Mouse (Mus musculus): ENCODE data around the gene Golga2. TPM values are rescaled to one million over a fixed set of nuclear protein-coding genes. Genes with fewer than 3 reads are reported as not detected.

Gene Golga2
- total RNA-seq, 1 experiment from 2014 or later, result 87.7 TPM

- no peak for DNase-seq
These were observed 30.7 kb downstream of the Golga2 start for GRCm38 (mm10) chr2:32317791-32318417.

DNA sequence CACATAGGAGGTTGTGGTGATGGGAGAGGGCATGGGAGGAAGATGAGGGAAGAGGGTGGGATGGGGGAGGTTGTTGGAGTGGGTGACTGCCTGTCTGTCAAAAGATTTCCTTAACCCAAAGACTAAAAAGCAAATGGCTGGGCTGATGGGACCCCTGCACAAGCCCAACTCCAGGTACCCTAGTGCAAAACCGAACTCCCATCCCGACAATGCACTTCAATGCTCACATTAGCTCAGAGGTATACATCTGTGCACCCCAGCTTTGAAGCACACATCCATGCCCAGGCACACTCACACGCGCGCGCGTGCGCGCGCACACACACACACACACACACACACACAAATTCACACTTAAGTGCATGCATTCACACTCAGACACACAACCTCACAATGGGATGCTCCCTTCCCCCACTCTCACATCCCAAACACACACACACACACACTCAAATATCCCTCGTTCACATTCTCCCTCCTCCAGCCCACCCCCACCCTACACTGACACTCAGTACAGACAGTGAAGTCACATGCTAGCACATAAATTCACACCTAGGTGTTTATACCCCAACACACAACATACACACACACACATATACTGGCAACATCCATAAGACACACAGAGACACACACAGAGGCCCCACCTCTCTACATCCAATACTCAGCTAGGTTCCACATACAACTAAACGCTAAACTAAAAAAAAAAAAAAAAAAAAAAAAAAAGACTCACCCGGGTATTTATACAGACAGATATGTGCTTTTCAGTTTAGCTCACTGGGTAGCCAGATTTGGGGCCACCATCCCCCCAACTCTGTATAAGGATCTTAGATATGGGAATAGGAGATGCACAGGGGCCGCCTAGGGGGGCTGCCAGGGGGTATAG lies 31.8 kb downstream of the Golga2 start:
- no peak for DNase-seq

GRCm38 (mm10) chr2:32319586-32320580 lies 32.7 kb downstream of the Golga2 start:
- DNase-seq, result no peak

GRCm38 (mm10) chr2:32320721-32321120 lies 33.5 kb downstream of the Golga2 start:
- DNase-seq, result no peak

- no peak for DNase-seq
These were observed 34.6 kb downstream of the Golga2 start for GRCm38 (mm10) chr2:32321591-32322298.

DNA sequence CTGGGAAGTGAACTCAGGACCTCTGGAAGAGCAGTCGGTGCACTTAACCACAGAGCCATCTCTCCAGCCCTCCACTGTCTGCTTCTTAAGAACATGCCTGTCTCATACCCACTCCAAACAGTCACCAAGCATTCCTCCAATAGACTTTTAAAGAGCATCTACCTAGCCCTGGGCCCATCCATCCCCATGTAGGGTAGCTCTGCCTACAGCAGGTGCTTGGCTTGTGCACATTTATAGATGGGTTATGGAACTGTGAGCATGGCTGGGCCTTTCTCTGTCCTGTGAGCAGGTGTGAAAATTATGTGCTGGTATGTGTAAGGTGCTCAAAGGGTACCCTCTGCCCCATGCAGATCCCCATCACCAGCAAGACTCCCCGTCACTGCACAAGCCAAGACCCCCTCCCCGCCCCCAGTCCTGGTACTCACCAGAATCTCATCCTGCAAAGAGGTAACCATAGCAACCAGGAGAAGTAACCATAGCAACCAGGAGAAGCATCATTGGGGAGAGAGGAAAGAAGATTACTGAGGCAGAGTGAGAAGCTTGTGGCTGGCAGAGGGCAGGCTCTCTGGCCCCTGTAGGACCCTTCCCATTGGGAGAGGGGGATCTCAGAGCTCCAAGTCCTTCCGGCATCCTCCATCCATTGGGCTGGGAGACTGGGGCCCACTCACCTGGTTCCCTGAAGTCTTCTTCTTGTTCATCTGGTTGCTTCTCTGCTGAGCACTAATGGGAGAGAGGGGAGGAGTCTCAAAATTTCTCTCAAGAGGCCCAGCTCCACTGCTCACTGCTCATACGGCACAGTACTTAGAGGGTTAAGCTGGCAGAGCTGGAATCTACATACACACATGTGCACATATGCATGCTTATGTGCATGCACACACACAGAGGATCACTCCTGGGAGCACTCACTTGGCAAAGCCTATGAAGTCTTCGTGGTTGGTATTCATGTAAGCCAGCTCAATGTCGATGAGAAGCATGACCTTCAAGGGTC lies 35.9 kb downstream of the Golga2 start:
- DNase-seq, result no peak

GRCm38 (mm10) chr2:32324322-32324721 lies 37.1 kb downstream of the Golga2 start:
- DNase-seq, result no peak

- no peak for DNase-seq
These were observed 38.2 kb downstream of the Golga2 start for GRCm38 (mm10) chr2:32325342-32325741.

GRCm38 (mm10) chr2:32327200-32327599 lies 40.0 kb downstream of the Golga2 start:
- DNase-seq, result no peak

DNA sequence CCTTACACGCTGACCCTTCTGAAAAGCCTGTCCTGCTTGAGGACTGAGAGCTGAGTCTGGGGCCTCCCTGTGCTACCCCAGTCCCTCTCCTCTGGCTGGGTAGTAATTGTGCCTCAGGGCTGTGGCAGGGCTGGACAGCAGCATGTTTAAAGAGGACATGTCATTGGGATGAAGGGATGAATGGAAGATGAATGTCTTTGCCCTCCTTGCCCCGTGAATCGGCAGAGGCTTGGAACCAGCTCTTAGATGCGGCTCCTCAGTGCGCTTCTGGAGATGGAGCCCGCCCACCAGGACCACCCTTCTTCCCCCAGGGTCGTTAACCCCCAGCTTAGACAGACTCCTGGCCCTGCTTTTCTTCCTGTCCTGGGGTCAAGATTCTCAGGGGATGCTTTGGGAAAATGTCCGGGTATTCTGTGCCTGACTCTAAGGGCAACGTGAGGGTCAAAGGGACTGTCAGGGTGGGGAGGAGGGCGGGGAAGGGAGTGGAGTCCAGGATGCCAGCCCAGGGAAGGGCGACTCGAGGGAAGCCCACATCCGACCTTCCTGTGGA lies 41.8 kb downstream of the Golga2 start:
- no peak for DNase-seq

- DNase-seq, result no peak
These were observed 42.3 kb downstream of the Golga2 start for GRCm38 (mm10) chr2:32329531-32329930.

DNA sequence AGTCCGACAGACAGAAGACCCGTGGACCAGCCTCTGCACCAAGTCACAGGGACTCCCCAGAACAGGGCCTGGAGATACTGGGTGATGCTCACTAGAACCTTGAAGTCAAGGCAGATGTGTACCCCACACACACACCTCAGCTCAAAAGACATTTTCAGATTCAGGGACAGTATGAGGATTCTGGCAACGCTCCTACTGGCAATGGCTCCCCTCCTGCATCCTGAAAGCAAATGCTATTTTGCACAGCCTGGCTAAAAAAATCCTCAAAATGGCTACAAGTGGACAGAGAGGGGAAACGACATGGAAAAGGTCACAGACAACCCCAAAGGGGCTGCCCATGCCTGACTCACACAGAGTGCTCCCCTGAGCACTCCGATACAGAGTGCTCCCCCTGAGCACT lies 45.0 kb downstream of the Golga2 start:
- no peak for DNase-seq

GRCm38 (mm10) chr2:32335888-32336287 lies 48.7 kb downstream of the Golga2 start:
- no peak for DNase-seq

DNA sequence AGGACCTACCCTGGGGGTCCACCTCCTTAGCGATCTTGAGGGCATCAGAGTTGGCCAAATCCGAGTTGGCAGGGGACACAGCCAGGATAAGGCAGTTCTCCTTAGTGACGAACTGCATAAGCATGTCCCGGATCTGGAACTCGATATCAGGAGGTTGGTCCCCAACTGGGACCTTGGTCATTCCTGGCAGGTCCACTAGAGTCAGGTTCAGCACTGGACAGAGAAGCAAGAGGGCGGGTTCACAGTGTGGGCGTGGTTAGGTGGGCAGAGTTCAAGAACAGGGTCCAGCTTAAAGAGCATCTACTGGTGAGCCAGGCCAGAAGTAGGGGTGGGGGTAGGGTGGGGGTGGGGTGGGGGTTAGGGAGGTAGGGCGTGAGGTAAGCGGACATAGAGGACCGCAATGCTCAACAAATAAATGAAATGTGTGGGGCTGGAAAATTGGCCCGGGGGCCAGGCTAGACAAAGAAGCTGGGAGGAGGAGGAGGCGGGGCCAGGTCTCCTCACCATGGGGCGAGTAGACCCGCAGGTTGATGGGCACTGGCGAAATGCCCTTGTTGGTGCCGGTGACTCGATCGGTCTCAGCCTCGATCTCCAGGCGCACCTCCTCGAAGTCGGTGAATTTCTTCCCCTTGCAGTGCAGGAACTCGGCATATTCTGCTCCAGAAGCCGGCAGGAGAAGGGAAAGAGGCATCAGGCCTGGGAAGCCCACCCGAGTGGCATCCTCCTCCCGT lies 52.9 kb downstream of the Golga2 start:
- DNase-seq, result no peak

GRCm38 (mm10) chr2:32340836-32341633 lies 53.9 kb downstream of the Golga2 start:
- no peak for DNase-seq

DNA sequence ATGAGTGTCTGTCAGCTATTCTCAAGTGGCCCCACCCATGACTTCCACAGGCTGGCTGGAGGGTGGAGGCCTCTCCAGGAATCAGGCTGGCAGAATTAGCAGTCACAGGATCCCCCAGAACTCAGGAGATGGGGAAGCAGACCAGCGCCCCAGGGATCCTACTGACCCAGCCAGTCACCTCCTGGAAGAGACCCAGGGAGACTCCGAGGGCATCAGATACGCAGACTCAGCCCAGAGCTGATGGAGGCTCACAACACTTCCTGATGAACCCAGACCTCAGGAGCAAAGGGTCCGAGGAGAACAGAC lies 54.4 kb downstream of the Golga2 start:
- DNase-seq, result no peak

GRCm38 (mm10) chr2:32342039-32342438 lies 54.9 kb downstream of the Golga2 start:
- DNase-seq, result no peak

DNA sequence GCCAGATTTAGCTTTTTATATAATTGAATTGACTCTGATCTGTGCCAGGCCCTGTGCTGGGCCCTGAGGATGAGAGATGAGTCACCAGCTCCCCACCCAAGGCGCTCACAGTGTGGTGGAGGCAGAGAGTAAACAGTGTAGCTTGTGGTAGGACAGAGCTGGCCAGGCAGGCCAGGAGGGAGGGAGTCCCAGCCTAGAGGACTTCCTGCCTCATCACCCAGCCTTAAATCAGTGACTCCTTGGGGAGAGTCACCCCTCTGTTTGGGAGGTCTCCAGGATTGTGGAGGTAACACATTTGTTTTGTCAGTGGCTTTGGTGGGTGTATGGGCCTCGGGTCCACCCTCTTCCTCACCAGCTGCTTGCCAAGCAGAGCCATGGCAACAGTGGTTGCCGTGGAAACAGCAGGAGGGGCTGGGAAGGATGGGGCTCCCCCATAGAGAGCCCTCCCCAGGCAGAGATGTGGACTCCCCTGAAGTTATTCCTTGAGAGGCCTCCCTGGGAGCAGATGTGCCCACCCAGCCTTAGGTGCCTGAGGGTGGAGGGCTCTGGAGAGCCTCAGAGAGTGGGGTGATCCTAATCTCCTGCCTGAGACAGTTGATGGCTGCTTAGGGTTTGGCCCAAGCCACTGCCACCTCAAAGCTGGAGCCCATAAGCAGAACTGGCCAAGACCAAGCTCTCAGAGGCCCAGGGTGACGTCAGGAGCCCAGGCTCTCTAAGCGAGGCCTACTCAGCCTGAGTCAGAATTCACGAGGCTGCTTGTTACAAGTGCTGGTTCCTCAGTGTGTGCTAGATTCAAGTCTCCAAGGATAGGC lies 55.6 kb downstream of the Golga2 start:
- DNase-seq, result no peak

Measured in adrenal gland, postnatal 25 days (tissue).